Mouse (Mus musculus) cerebellum, adult (tissue): ENCODE measurements at regions not wholly inside any gene's neighbourhood (a gene's known extent, or its start where the extent isn't known, plus 50 kb on each side); places are given as distances from the start of the nearest gene placed in this dataset.

ENCODE experiments used
- ATAC-seq: cut with Nextera tagmentation; 2 replicates; pipeline ENCODE4 v1.9.2; 2017; ENCODE audit warnings: mild to moderate bottlenecking, moderate library complexity, mixed read lengths; ENCODE audit not compliant: insufficient number of reproducible peaks, low FRiP score, low TSS enrichment

- ATAC-seq = no peak
Observed at GRCm38 (mm10) chr3:147164931-147165330, 312.8 kb downstream of the Ttll7 start.

- no peak for ATAC-seq
Observed at GRCm38 (mm10) chr3:147166555-147166954, 314.4 kb downstream of the Ttll7 start.

- ATAC-seq = no peak
Observed at GRCm38 (mm10) chr3:147169215-147169614, 317.0 kb downstream of the Ttll7 start.

DNA sequence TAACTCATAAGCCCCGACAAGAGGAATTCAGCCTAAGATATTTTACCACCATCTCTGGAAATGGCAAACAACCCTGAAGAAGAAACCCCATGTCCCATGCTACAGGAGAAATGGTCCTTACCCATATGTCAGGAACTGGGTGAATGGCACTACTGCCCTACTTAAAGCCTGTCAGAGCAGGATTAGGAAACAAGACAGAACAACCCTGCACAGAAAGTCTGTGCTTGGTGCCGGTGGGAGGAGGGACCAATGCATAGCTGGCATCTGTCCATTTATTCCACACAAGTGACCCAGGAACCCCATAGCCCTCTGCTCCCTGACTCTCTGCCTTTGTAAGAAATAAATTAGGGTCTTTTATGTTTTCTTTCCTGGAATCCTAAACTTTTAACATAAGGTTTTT, 317.9 kb downstream of the Ttll7 start:
- no peak for ATAC-seq

DNA sequence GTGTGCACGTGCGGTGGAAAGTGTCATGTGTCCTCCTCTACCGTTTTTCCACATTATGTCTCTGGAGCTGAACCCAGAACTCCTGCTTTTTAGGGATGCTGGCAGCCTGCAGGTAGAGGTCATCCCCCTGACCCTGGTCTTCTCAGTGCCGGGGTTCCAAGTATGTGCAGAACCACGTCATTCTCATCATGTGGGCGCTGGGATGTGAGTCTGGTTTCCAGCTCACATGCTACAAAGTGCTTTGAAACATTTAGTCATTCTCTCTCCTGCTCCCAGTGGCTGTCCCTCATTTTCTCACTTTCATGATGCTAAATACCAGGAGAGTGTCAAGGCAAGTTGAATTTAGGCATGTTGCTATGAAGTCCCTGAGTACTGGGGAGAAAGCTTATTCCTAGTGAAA, 326.6 kb downstream of the Ttll7 start:
- no peak for ATAC-seq

DNA sequence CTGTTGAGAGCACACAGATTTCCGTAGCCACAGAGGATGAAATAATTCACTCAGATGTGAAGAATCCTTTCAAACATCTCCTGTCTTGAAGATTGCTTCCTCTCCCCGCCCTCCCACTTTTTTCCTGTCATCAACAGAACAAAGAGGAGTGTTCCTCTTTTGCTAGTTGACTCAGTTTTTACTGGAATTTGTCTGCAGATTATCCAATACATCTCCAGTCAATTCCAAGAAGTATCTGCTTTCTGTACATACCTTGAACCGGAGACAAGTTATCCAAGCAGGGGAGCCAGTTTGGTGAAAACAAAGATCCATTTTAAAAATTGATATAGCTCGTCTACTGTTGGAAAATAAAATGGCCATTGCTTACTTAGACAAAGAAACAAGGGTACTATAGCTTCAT, 328.5 kb downstream of the Ttll7 start:
- no peak for ATAC-seq

DNA sequence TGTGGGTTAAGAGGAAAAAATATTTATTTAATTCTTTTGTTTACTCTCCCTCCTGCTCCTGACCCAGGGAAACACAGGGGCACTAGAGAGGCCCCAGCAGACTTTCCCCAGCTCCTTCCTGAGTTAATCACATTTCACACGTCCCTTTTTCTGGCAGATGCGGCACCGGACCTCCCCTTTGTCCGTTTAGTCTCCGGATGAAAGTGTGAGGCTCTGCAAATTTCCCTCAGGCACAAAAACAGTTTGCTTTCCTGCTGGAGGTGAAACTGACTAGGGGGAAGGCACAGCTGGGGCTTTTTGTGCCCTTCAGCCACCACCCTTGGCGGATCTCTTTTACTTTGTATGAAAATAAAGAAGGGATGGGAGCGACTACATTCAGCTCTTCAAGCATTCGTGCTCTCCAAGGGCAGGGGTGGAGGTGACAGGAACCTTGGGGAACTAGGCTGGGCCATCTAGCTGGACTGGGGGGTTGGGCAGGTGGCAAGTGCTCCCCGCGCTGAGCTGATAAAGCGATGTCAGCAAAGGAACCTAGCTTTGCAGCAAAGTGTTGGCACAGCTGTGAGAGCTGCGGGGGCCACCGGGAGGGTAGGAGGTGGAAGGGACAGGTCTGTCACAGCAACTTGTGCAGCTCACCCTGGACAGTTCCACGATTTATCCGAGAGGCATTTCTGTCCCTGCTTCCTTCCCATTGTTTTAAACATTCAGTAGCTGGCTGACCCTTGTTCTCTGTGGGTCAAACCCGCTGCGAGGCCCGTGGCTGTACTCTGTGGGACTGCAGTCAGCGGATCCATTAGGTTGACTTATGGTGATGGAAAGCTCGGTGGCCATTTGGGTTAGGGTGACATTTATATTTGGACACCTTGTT, 329.6 kb downstream of the Ttll7 start:
- no peak for ATAC-seq

GRCm38 (mm10) chr3:147182366-147182875, 330.3 kb downstream of the Ttll7 start:
- ATAC-seq = no peak

DNA sequence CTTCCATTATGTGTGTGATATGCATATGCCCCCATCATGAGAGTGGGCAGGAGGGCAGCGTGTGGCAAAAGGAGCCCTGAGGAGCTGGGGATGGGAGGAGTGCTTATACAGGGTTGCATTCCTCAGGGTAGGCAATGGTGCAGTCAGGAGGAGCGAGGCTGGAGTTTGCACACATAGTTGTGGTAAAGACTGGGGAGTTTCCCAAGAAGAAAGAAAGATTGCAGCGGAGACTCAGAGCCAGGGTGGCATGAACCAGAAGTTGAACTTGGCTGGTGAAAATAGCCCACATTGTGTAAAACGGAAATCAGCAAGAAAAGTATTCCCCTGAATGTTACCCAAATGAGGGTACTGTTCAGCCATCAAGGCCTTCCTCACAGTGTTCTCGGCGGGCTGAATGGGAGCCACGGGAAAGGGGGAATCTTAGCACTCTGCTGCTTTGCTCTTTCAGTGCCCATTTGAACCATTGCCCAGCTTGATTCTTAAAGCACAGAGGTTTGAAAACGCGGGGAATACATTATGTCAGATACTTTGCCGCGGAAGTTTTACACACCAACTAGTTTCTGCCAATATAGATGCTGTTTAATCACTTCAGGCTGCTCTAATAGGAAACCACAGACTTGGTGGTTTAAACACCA, 331.6 kb downstream of the Ttll7 start:
- ATAC-seq = no peak

GRCm38 (mm10) chr3:147189737-147190136, 337.6 kb downstream of the Ttll7 start:
- no peak for ATAC-seq

- no peak for ATAC-seq
Observed at GRCm38 (mm10) chr3:147196626-147197025, 344.5 kb downstream of the Ttll7 start.

DNA sequence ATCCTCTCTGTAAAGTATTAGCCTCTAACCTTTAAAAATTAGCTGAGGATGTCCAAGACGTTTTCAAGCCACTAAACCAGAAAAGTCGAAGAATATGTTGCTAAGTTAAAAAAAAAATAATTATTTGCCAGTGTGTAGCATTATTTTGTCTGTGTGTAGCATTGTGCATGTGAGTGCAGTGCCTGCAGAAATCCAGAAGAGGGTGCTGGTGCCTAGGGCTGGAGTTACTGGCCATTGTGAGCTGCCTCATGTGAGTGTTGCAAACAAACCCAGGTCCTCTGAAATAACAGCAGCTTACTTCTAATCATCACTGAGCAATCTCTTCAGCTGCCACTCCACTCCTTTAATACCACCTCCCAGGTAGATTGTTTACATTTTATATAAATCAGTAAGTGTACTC, 345.0 kb downstream of the Ttll7 start:
- ATAC-seq = no peak

DNA sequence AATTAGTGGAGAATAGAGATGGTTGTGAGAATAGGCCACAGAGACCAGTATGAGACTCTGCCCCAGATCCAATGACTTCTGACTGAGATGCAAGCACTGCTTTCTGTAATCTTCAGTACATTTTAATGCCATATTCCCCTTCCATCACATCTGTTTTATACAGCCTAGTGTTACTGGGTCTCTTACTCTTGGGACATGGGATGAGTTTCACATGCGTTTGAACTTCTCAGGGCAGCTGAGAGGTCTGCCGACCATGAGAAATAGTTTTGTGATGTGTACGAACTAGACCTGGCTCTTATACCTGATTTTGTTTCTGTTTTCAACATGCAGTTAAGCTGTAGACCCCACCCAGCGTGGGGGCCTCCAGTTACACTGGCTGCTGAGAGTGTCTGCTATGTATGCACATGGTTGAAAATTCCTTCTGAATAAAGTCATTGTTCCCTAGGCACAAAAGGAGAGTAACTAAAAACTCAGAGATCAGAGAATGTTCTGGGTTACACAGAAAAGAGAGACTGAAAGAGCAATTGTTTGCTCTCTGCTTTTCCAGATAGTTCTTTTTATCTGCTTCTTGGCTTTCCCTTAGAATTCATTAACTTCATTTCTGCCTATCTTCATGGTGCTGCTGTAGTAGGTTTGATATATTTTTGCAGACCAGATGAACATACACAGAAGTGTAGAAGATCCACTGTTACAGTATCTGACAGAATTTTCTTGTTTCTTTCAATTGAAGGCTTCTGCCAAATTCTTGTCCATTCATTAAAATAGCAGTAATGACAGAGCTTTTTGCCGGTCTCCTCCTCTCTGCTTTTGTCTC, 359.2 kb downstream of the Ttll7 start:
- no peak for ATAC-seq

- ATAC-seq = no peak
Observed at GRCm38 (mm10) chr3:147228663-147229062, 376.5 kb downstream of the Ttll7 start.

DNA sequence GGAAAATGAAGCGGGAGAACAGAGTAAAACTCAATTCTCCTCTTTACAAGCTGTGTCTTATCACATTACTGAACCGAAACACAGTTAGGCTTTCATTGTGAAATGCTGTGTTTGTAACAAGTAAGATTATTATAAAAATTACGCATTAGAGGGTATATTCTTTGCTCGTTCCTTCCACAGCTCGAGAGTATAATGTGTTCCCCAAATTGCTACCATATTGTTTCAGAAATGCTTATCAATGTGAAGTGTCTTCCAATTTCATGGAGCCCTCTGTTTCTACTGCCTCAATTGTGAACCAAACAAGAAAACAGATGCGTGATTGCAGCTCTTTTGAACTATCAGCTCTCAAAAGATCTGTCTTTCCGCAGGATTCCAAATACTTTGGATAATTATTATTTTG, 378.4 kb downstream of the Ttll7 start:
- ATAC-seq = no peak

- no peak for ATAC-seq
Observed at GRCm38 (mm10) chr3:147238398-147238797, 386.2 kb downstream of the Ttll7 start.

GRCm38 (mm10) chr3:147240651-147241050, 388.5 kb downstream of the Ttll7 start:
- no peak for ATAC-seq

DNA sequence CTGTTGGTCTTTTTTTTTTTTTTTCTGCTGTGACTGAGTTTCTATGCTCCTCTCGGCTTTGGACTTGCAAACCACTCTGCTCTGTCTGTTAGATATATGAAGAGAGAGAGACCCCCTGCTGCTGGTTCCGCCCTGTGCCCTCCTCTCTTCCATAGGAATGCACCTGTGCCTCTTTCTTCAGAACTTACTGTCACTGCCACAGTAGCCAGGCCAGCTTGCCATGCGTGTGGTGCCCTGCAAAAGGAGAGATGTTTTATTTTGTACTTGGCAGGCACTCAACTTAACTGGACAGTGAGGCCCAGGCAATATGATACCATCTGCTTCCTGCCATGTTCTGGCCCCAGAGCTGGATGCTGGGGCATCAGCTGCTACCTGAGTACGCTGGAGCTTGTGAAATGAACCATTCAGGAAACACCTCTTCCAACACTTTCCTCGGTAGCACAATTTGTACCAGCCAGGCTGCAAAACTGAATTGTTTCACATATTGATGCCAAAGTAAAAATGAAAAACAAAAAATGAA, 392.8 kb downstream of the Ttll7 start:
- ATAC-seq = peak; percentile 19; the same call in 1 of the 2 replicates

GRCm38 (mm10) chr3:147246141-147246540, 394.0 kb downstream of the Ttll7 start:
- no peak for ATAC-seq

GRCm38 (mm10) chr3:147249466-147249865, 397.3 kb downstream of the Ttll7 start:
- ATAC-seq = no peak

DNA sequence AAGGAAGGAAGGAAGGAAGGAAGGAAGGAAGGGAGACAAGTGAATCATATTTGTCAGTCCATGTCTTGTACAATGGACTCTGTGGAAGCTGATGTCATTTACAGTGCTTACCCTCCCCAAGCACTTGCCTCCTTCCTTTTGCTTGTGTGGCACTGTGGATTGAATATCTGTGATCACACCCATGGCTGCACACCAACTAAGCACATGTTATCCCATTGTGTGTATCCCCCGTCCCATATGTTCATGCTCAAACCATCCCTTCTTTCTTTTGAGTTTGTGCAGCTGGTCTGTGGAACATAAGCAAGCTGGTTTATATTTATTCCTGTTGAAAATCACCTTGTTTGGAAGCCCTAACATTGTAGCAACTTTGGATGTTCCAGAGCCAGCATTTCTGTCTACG, 397.7 kb downstream of the Ttll7 start:
- no peak for ATAC-seq
